Mouse (Mus musculus) common myeloid progenitor, adult 5-6 weeks (primary cell): ENCODE measurements around the gene Pycr2. TPM values are rescaled to one million over a fixed set of nuclear protein-coding genes. Genes with fewer than 3 reads are reported as not detected.

Experiments used
- total RNA-seq: library from RNA; stranded (forward); fragments of 200-1000, 187-1606 nt; gene quantifications from 2 replicates; pipeline ENCODE4 v1.2.3, GENCODE M21; 2017

Gene Pycr2
- total RNA-seq, 1 experiment from 2014 or later, result 30.5 TPM

Other genes starting within 250 kb of the Pycr2 start
- not detected in 2 replicates for gene Mixl1, start 207.3 kb upstream of the Pycr2 start, total RNA-seq
- gene Acbd3, start 178.2 kb upstream of the Pycr2 start, total RNA-seq, result 38.8 and 39.6 TPM in 2 replicates
- gene H3f3a, start 90.3 kb upstream of the Pycr2 start, total RNA-seq, result 1,892 and 2,280 TPM in 2 replicates
- 42.4 and 47.0 TPM in 2 replicates for gene Sde2, start 53.2 kb upstream of the Pycr2 start, total RNA-seq
- not detected in 2 replicates for gene Lefty2, start 11.2 kb upstream of the Pycr2 start, total RNA-seq
- gene Lefty1, start 30.7 kb downstream of the Pycr2 start, total RNA-seq, result 0.82 and 3.3 TPM in 2 replicates
- 9.7 and 11.6 TPM in 2 replicates for gene Tmem63a, start 38.1 kb downstream of the Pycr2 start, total RNA-seq
- gene Ephx1, start 116.6 kb downstream of the Pycr2 start, total RNA-seq, result 1.1 TPM in 1 of 2 replicates, not detected in the other
- gene 9130409I23Rik, start 146.9 kb downstream of the Pycr2 start, total RNA-seq, result not detected in 2 replicates
- gene Nvl, start 239.9 kb downstream of the Pycr2 start, total RNA-seq, result 26.1 and 33.6 TPM in 2 replicates
- 85.3 and 85.6 TPM in 2 replicates for gene Cnih4, start 240.4 kb downstream of the Pycr2 start, total RNA-seq